Comparison of ENCODE assay signal across 9 mouse cellular contexts in the genomic region with DNA sequence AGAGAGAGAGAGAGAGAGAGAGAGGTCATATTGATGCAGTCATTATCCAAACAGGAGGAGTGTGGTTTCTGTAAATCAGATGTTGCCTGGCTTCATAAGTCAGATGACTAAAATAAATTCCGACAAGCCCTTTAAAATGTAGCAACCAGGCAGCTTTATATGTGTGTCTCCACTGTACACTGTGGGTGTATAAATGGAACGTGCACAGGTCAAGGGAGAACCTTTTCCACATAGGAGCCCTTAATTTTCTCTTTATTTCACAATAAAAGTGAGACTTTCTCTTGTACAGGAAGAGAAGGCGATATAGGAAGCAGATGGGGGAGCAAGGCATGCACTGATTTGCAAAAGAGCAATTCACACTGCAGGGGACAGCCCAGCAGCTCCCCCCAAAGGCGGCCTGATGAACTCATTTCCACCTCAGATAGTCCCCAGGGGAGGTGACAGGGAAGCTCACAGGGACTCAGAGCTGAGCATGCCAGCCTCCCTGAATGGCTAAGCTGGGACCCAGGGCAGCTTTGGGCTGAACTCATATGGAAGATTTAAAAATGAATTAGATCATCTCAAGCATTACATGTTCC.
DNase-seq lines count a peak whose midpoint lies in the region; ATAC-seq and TF ChIP-seq lines count a peak whose summit lies in the region.
"Had no signal": no experiment of that assay in that cellular context is flagged by ENCODE, and none has a peak within 500 bp of the region (broad histone marks: within the 10 kb centered on the region; RNA-seq: fewer than 3 reads in every experiment).

No protein-coding gene starts in this region.

- WGBS in kidney, postnatal 0 days, result 22% methylated on average over 4 of the region's 4 CpGs
- 8% methylated on average over 4 of the region's 4 CpGs for WGBS in limb, embryonic 14.5 days

- H3K9ac ChIP-seq in kidney, postnatal 0 days (ENCODE audit: low read depth, low read length), result no peak overlapping the region
- no peak overlapping the region for H3K9ac ChIP-seq in limb, embryonic 14.5 days (ENCODE audit: low read depth, low read length, severe bottlenecking)

- no peak overlapping the region for H3K4me2 ChIP-seq in kidney, postnatal 0 days (ENCODE audit: low read length)
- no peak overlapping the region for H3K4me2 ChIP-seq in limb, embryonic 14.5 days (replicated peaks; ENCODE audit: low read depth, low read length, severe bottlenecking)

- no peaks in the 10 kb centered on the region for H3K27me3 ChIP-seq in kidney, postnatal 0 days (ENCODE audit: insufficient read depth, low read length)
- no peaks in the 10 kb centered on the region for H3K27me3 ChIP-seq in limb, embryonic 14.5 days (ENCODE audit: control insufficient read depth, insufficient read depth, low read length)
- H3K27me3 ChIP-seq: megakaryocyte, embryonic 14.5 days had no signal

- H3K9me3 ChIP-seq in kidney, postnatal 0 days (replicated peaks; ENCODE audit: low read length), result no peaks in the 10 kb centered on the region
- no peaks in the 10 kb centered on the region for H3K9me3 ChIP-seq in limb, embryonic 14.5 days (ENCODE audit: control insufficient read depth, low read length)

- H3K36me3 ChIP-seq in kidney, postnatal 0 days (ENCODE audit: insufficient read depth, low read length), result no peaks in the 10 kb centered on the region
- H3K36me3 ChIP-seq in limb, embryonic 14.5 days (ENCODE audit: control insufficient read depth, insufficient read depth, low read length), result no peaks in the 10 kb centered on the region

- DNase-seq in heart, adult 8-10 months (ENCODE audit: low spot score), result peak; percentile 4
- DNase-seq in heart, postnatal 25 days (ENCODE audit: low spot score), result no peak
- peak; percentile 11 to 44 for DNase-seq in adrenal gland, postnatal 36 days
- DNase-seq in frontal cortex, postnatal 10 days (ENCODE audit: low spot score in 2 of 2), result peak; percentile 48 to 71
- DNase-seq in kidney, postnatal 0 days (ENCODE audit: low spot score), result peak; percentile 89
- DNase-seq in limb, embryonic 14.5 days (ENCODE audit: low spot score), result peak; percentile 73
- peak; percentile 67 to 69 for DNase-seq in right cerebral cortex, adult 2 months (ENCODE audit: low spot score in 2 of 2)
- DNase-seq in ovary, postnatal 14 days (ENCODE audit: low spot score), result no peak

- ATAC-seq in kidney, postnatal 0 days (replicated peaks; ENCODE audit: low FRiP score, low read depth), result 0 out of 2 replicates have a peak, but pooled peaks have one; percentile 29
- ATAC-seq in limb, embryonic 14.5 days (ENCODE audit: low FRiP score, low read depth), result peak; percentile 60

- no peak overlapping the region for H3K27ac ChIP-seq in kidney, postnatal 0 days
- H3K27ac ChIP-seq in limb, embryonic 14.5 days (replicated peaks; ENCODE audit: low read depth, low read length), result no peak overlapping the region

- intact Hi-C loops in heart, postnatal 25 days (cut with DNase I), result no loop called here

- peak; percentile 68 for TF ChIP-seq CTCF in kidney, postnatal 0 days (IDR thresholded peaks at IDR 0.05; ENCODE audit: low read depth)

- TF ChIP-seq POLR2A in limb, embryonic 14.5 days (IDR thresholded peaks at IDR 0.05; ENCODE audit: borderline replicate concordance, extremely low read depth, insufficient read depth, insufficient read length), result no peak

- no peak overlapping the region for H3K4me3 ChIP-seq in kidney, postnatal 0 days (replicated peaks; ENCODE audit: low read depth, low read length)
- H3K4me3 ChIP-seq in limb, embryonic 14.5 days (replicated peaks; ENCODE audit: low read length), result no peak overlapping the region
- H3K4me3 ChIP-seq: megakaryocyte, embryonic 14.5 days had no signal

- no peaks in the 10 kb centered on the region for H3K4me1 ChIP-seq in kidney, postnatal 0 days (replicated peaks; ENCODE audit: insufficient read depth, low read length)
- H3K4me1 ChIP-seq in limb, embryonic 14.5 days (ENCODE audit: control insufficient read depth, insufficient read depth, low read length), result peaks cover 14% of the 10 kb centered on the region
- H3K4me1 ChIP-seq: megakaryocyte, embryonic 14.5 days had no signal

Comparison
In these comparisons a context has a peak if more than half of its experiments do, and no peak if none do; other contexts are left out.
1. DNase-seq: peak in heart, adult 8-10 months (single experiment), adrenal gland, postnatal 36 days (2 of 2), frontal cortex, postnatal 10 days (2 of 2), kidney, postnatal 0 days (single experiment), limb, embryonic 14.5 days (single experiment) and right cerebral cortex, adult 2 months (2 of 2); none in heart, postnatal 25 days (single experiment) and ovary, postnatal 14 days (single experiment).